Mouse (Mus musculus): Measurements from ENCODE around the gene Hibch. TPM values are rescaled to one million over a fixed set of nuclear protein-coding genes. Genes with fewer than 3 reads are reported as not detected.
"Not testable (repeated sequence)": the region's sequence is repeated elsewhere in the genome, so short reads cannot be mapped to it uniquely, and the experiment has no call there.

Hibch gene
- total and polyA plus RNA-seq, 2 experiments from 2014 or later = 13.5 to 20.2 TPM

GRCm38 (mm10) chr1:52916655-52917054 lies 71.9 kb downstream of the Hibch start:
- Histone ChIP-seq H3K4me3 (ENCODE audit: low read depth, low read length) (no peak overlapping the region), H3K9ac (replicated peaks; ENCODE audit: low read length, poor library complexity, severe bottlenecking) (no peak overlapping the region), H3K27ac (ENCODE audit: low read depth, low read length) (no peak overlapping the region), H3K36me3 (ENCODE audit: insufficient read depth, low read length) (0 out of 2 replicates have a peak, but pooled peaks cover 5% of the 10 kb centered on the region), H3K4me1 (ENCODE audit: insufficient read depth, low read length) (no peaks in the 10 kb centered on the region), H3K9me3 (ENCODE audit: low read length) (no peaks in the 10 kb centered on the region), H3K4me2 (ENCODE audit: low read depth, low read length, poor library complexity, severe bottlenecking) (no peak overlapping the region), H3K27me3 (ENCODE audit: insufficient read depth, low read length) (no peaks in the 10 kb centered on the region)
- no peak for TF ChIP-seq CTCF (IDR thresholded peaks at IDR 0.05)
- DNase-seq (ENCODE audit: low spot score) = no peak
- 89% methylated on average over 2 of the region's 2 CpGs for WGBS
- ATAC-seq (ENCODE audit: low FRiP score) = no peak

DNA sequence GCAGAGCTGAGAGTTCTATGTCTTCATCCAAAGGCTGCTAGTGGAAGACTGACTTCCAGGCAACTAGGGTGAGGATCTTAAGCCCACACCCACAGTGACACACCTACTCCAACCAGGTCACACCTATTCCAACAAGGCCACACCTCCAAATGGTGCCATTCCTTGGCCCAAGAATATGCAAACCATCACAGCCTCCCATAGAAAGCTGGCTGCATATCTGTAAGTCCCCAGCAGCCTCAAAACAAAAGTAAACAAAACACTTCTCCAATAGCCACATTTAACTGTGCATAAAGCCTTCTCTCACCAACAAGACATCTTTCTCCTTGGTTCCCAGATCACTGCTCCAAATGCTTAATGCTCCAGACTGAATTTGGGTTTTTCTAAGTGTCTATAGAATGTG lies 74.2 kb downstream of the Hibch start:
- H3K9ac ChIP-seq (replicated peaks; ENCODE audit: low read length, poor library complexity, severe bottlenecking); H3K27me3 ChIP-seq (ENCODE audit: insufficient read depth, low read length); H3K4me2 ChIP-seq (ENCODE audit: low read depth, low read length, poor library complexity, severe bottlenecking); DNase-seq (ENCODE audit: low spot score); ATAC-seq (ENCODE audit: low FRiP score); H3K9me3 ChIP-seq (ENCODE audit: low read length); H3K27ac ChIP-seq (ENCODE audit: low read depth, low read length); H3K4me1 ChIP-seq (ENCODE audit: insufficient read depth, low read length); H3K36me3 ChIP-seq (ENCODE audit: insufficient read depth, low read length); H3K4me3 ChIP-seq (ENCODE audit: low read depth, low read length): not testable (repeated sequence)

DNA sequence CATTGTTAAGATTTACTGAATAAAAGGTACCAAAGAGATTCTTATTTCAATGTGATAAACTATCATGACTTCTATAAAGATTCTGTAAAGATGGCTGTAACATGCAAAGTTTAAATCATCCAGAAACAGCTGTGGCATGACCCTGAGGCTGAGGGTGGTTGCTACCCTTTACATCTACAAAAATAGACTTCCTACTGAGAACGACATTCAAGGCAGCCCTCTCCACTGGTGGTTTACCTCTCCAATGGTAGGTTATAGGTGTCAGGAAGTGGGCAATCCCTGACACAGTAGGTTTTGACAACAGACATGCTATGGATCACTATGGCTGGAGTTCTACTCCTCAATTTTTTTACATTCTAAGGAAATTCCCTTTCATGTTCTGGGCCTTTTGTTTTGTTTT lies 79.8 kb downstream of the Hibch start:
- not testable (repeated sequence) for H3K4me3 ChIP-seq (ENCODE audit: low read depth, low read length); DNase-seq (ENCODE audit: low spot score); H3K4me1 ChIP-seq (ENCODE audit: insufficient read depth, low read length); H3K27me3 ChIP-seq (ENCODE audit: insufficient read depth, low read length); H3K27ac ChIP-seq (ENCODE audit: low read depth, low read length); H3K9ac ChIP-seq (replicated peaks; ENCODE audit: low read length, poor library complexity, severe bottlenecking); H3K9me3 ChIP-seq (ENCODE audit: low read length); H3K4me2 ChIP-seq (ENCODE audit: low read depth, low read length, poor library complexity, severe bottlenecking); ATAC-seq (ENCODE audit: low FRiP score); H3K36me3 ChIP-seq (ENCODE audit: insufficient read depth, low read length)
- WGBS = no CpG with 5 or more reads among the region's 1 CpGs

DNA sequence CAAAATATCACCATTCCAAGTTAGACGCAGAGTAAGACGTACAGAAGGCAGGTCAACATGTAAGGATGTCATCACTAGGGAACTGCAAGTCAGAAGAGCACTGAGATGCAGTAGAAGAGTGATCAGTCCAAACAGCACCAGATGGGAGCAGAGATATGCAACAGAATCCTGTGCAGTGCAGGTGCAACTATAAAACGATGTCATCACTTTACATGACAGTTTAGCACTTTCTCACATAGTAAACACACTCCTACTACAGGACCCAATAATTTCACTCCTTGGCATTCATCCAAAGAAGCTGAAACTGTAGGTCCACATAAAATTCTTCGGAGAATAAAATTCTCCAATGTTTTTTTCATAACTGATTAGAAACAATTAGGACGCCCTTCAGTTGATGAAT lies 89.8 kb downstream of the Hibch start:
- no peak for TF ChIP-seq CTCF (IDR thresholded peaks at IDR 0.05)
- WGBS = 93% methylated on average over 5 of the region's 5 CpGs

DNA sequence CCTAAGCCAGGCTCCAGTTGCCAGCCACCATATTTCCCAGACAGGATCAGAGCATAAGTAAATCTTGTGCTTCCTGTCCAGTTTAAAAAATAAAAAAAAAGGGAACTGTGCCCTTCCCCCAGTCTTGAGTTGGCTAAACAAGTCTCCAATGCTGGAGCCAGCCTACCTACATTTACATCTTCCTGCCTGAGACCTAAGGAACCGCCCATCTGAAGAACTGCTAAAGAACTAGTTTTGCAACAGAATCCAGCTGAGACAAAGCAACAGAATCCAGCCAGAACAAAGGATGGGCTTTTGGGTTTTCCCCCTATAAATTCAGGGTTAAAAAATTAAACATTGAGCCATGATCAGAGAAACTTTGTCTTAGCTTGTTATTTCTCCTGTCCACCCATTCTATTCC lies 94.3 kb downstream of the Hibch start:
- no peak for DNase-seq (ENCODE audit: low spot score)
- no peaks in the 10 kb centered on the region for H3K4me1 ChIP-seq (ENCODE audit: insufficient read depth, low read length)
- H3K9me3 ChIP-seq (ENCODE audit: low read length) = no peaks in the 10 kb centered on the region

More for the DNA sequence above, 89.8 kb downstream of the Hibch start:
- no peaks in the 10 kb centered on the region for H3K4me1 ChIP-seq (ENCODE audit: insufficient read depth, low read length)
- H3K4me3 ChIP-seq (ENCODE audit: low read depth, low read length) = no peak overlapping the region
- H3K27me3 ChIP-seq (ENCODE audit: insufficient read depth, low read length) = no peaks in the 10 kb centered on the region
- no peak overlapping the region for H3K4me2 ChIP-seq (ENCODE audit: low read depth, low read length, poor library complexity, severe bottlenecking)
- no peak for ATAC-seq (ENCODE audit: low FRiP score)
- H3K27ac ChIP-seq (ENCODE audit: low read depth, low read length) = no peak overlapping the region
- no peak overlapping the region for H3K9ac ChIP-seq (replicated peaks; ENCODE audit: low read length, poor library complexity, severe bottlenecking)
- no peaks in the 10 kb centered on the region for H3K36me3 ChIP-seq (ENCODE audit: insufficient read depth, low read length)
- H3K9me3 ChIP-seq (ENCODE audit: low read length) = no peaks in the 10 kb centered on the region
- no peak for DNase-seq (ENCODE audit: low spot score)

DNA sequence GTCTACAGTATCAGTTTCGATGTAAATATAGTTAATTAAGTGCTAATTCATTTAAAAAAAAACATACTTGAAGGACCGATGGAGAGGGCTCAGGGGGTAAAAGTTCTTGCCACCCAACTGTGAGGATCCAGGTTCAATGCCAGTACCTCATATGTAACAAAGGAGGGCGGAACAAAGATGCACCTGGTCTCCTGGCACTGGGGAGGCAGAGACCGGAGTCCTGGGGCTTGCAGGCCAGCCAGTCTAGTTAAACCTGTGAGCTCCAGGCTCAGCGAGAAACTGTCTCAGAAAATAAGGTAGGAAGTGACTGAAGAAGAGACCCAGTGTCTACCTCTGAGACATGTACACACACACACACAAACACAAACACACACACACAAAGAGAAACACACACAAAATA lies 103.2 kb downstream of the Hibch start:
- Histone ChIP-seq H3K9me3 (ENCODE audit: low read length) (no peaks in the 10 kb centered on the region), H3K36me3 (ENCODE audit: insufficient read depth, low read length) (no peaks in the 10 kb centered on the region), H3K4me3 (ENCODE audit: low read depth, low read length) (no peak overlapping the region), H3K9ac (replicated peaks; ENCODE audit: low read length, poor library complexity, severe bottlenecking) (no peak overlapping the region), H3K27me3 (ENCODE audit: insufficient read depth, low read length) (no peaks in the 10 kb centered on the region), H3K4me1 (ENCODE audit: insufficient read depth, low read length) (no peaks in the 10 kb centered on the region), H3K27ac (ENCODE audit: low read depth, low read length) (no peak overlapping the region), H3K4me2 (ENCODE audit: low read depth, low read length, poor library complexity, severe bottlenecking) (no peak overlapping the region)
- TF ChIP-seq CTCF (IDR thresholded peaks at IDR 0.05) = no peak
- DNase-seq (ENCODE audit: low spot score) (no peak), ATAC-seq (ENCODE audit: low FRiP score) (no peak)
- WGBS = 87% methylated on average over 5 of the region's 5 CpGs

More for the DNA sequence above, 94.3 kb downstream of the Hibch start:
- H3K27me3 ChIP-seq (ENCODE audit: insufficient read depth, low read length) = no peaks in the 10 kb centered on the region
- H3K4me2 ChIP-seq (ENCODE audit: low read depth, low read length, poor library complexity, severe bottlenecking) = no peak overlapping the region
- H3K36me3 ChIP-seq (ENCODE audit: insufficient read depth, low read length) = no peaks in the 10 kb centered on the region
- no peak overlapping the region for H3K27ac ChIP-seq (ENCODE audit: low read depth, low read length)
- ATAC-seq (ENCODE audit: low FRiP score) = no peak
- H3K9ac ChIP-seq (replicated peaks; ENCODE audit: low read length, poor library complexity, severe bottlenecking) = no peak overlapping the region
- TF ChIP-seq CTCF (IDR thresholded peaks at IDR 0.05) = no peak
- H3K4me3 ChIP-seq (ENCODE audit: low read depth, low read length) = no peak overlapping the region
- WGBS = 93% methylated on average over 1 of the region's 1 CpGs

Data from midbrain, postnatal 0 days (tissue).